Mouse (Mus musculus) gastrocnemius, postnatal 4 days (tissue): Measurements from ENCODE around the gene Klc3. TPM values are rescaled to one million over a fixed set of nuclear protein-coding genes. Genes with fewer than 3 reads are reported as not detected.

ENCODE experiments used
- DNase-seq, 2 experiments: peaks; one replicate each; pipeline ENCODE4 v3.0.0; 2021 to 2022; ENCODE audit warnings: low spot score in 2 of 2, mixed read lengths in 2 of 2
- microRNA-seq: library from miRNA; unstranded; fragments of <30 nt; microRNA quantifications from one replicate; pipeline ENCODE4 v1.2.0, GENCODE M21; 2021
- total RNA-seq, 2 experiments: library from RNA; stranded (reverse); gene quantifications; 2 replicates each; pipeline ENCODE4 v1.2.3; 2021

Gene Klc3
- total RNA-seq, 2 experiments from 2014 or later: 0.16 TPM; not detected in 1

- no peak for DNase-seq
Measured at GRCm38 (mm10) chr7:19362276-19362675, 41.6 kb downstream of the Klc3 start.

GRCm38 (mm10) chr7:19361720-19362119 lies 42.2 kb downstream of the Klc3 start:
- peak; percentile 53 to 65 for DNase-seq

- DNase-seq: peak; percentile 66 to 82
Measured at GRCm38 (mm10) chr7:19360944-19361343, 43.0 kb downstream of the Klc3 start.

- DNase-seq: peak in 1 of 2 experiments; percentile 77
Measured at GRCm38 (mm10) chr7:19359892-19360641, 43.8 kb downstream of the Klc3 start.

GRCm38 (mm10) chr7:19359299-19359891 lies 44.5 kb downstream of the Klc3 start, which contains the start of the genes Cd3eap and Ppp1r13l:
TSS of gene Cd3eap (minus strand) at chr7:19359483.
TSS of gene Ppp1r13l (plus strand) at chr7:19359749.
- DNase-seq: peak; percentile 73 to 89

GRCm38 (mm10) chr7:19358634-19359033 lies 45.3 kb downstream of the Klc3 start:
- no peak for DNase-seq

- no peak for DNase-seq
Measured at GRCm38 (mm10) chr7:19357381-19358375, 46.2 kb downstream of the Klc3 start.

GRCm38 (mm10) chr7:19356311-19356710 lies 47.6 kb downstream of the Klc3 start:
- no peak for DNase-seq

GRCm38 (mm10) chr7:19354991-19355390 lies 48.9 kb downstream of the Klc3 start:
- no peak for DNase-seq

- DNase-seq: no peak
Measured at GRCm38 (mm10) chr7:19350221-19350620, 53.7 kb downstream of the Klc3 start.

- no peak for DNase-seq
Measured at GRCm38 (mm10) chr7:19349188-19349915, 54.6 kb downstream of the Klc3 start.

- peak; percentile 72 to 89 for DNase-seq
Measured at GRCm38 (mm10) chr7:19344938-19345471, 58.9 kb downstream of the Klc3 start.

Small RNA genes within 50 kb of the gene (microRNA-seq; reads per million reads assigned to microRNA genes)
- gene Mir343: not detected

Other genes with a start within 250 kb of the Klc3 start
- under 1 TPM; 0.13 to 0.15 TPM for gene Gipr, start 238.0 kb downstream of the Klc3 start, total RNA-seq
- gene Eml2, start 227.7 kb downstream of the Klc3 start, total RNA-seq: 10 to 100 TPM; 17.0 to 18.1 TPM
- gene Gpr4, start 191.6 kb downstream of the Klc3 start, total RNA-seq: 1 to 10 TPM; 2.2 to 2.7 TPM
- 10 to 100 TPM; 30.7 to 31.3 TPM for gene Opa3, start 175.8 kb downstream of the Klc3 start, total RNA-seq
- 10 to 100 TPM; 65.3 to 71.9 TPM for gene Vasp, start 132.3 kb downstream of the Klc3 start, total RNA-seq
- gene Ppm1n, start 124.0 kb downstream of the Klc3 start, total RNA-seq: not detected
- 100 to 1,000 TPM; 473 to 501 TPM for gene Rtn2, start 121.5 kb downstream of the Klc3 start, total RNA-seq
- 1 to 10 TPM; 2.5 to 3.8 TPM for gene Fosb, start 94.1 kb downstream of the Klc3 start, total RNA-seq
- gene Ercc1, start 59.3 kb downstream of the Klc3 start, total RNA-seq: 10 to 100 TPM; 33.1 to 34.5 TPM
- 10 to 100 TPM in 1 of 2 experiments, 1 to 10 TPM in 1; 9.7 to 10.8 TPM for gene Cd3eap, start 44.6 kb downstream of the Klc3 start, total RNA-seq
- gene Ppp1r13l, start 44.4 kb downstream of the Klc3 start, total RNA-seq: 1 to 10 TPM; 4.6 to 6.6 TPM
- gene Ercc2, start 22.1 kb downstream of the Klc3 start, total RNA-seq: 10 to 100 TPM; 18.6 to 21.0 TPM
- over 10,000 TPM; 12,501 to 12,915 TPM for gene Ckm, start 672 bp upstream of the Klc3 start, total RNA-seq
- 10 to 100 TPM; 18.9 to 20.5 TPM for gene Mark4, start 54.7 kb upstream of the Klc3 start, total RNA-seq
- under 1 TPM; 0.65 to 0.83 TPM for gene Exoc3l2, start 59.2 kb upstream of the Klc3 start, total RNA-seq
- 1 to 10 TPM; 1.9 to 2.3 TPM for gene Bloc1s3, start 104.3 kb upstream of the Klc3 start, total RNA-seq
- 10 to 100 TPM; 27.3 to 30.6 TPM for gene Trappc6a, start 104.3 kb upstream of the Klc3 start, total RNA-seq
- gene Nkpd1, start 113.7 kb upstream of the Klc3 start, total RNA-seq: under 1 TPM; 0.10 to 0.12 TPM
- gene Ppp1r37, start 159.0 kb upstream of the Klc3 start, total RNA-seq: 10 to 100 TPM; 44.7 to 46.6 TPM
- under 1 TPM in 1 of 2 experiments, not detected in 1; 0.17 TPM for gene Zfp296, start 173.2 kb upstream of the Klc3 start, total RNA-seq
- 10 to 100 TPM; 52.3 to 56.4 TPM for gene Gemin7, start 173.5 kb upstream of the Klc3 start, total RNA-seq
- 10 to 100 TPM; 29.9 to 32.8 TPM for gene Clasrp, start 200.4 kb upstream of the Klc3 start, total RNA-seq
- gene Relb, start 225.3 kb upstream of the Klc3 start, total RNA-seq: 10 to 100 TPM; 10.4 to 10.7 TPM